Mouse (Mus musculus): ENCODE measurements at regions not wholly inside any gene's neighbourhood (a gene's known extent, or its start where the extent isn't known, plus 50 kb on each side); places are given as distances from the start of the nearest gene placed in this dataset.
"Not testable (repeated sequence)": the region's sequence is repeated elsewhere in the genome, so short reads cannot be mapped to it uniquely, and the experiment has no call there.

DNA sequence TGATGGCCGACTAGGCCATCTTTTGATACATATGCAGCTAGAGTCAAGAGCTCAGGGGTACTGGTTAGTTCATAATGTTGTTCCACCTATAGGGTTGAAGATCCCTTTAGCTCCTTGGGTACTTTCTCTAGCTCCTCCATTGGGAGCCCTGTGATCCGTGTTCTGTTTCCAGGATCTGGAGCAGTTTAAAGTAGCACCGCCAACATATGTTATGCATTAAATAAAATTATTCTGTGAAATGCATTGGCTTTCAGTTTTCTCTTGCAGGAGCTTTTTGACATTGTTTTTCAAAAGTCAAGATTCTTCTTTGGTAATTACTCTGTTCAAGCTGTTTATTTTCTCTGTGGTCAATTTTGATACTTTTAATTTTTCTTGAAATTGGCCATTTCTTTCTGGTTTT, 937.3 kb downstream of the Gm9195 start:
- not testable (repeated sequence) for TF ChIP-seq CTCF (IDR thresholded peaks at IDR 0.05; ENCODE audit: low read depth, low read length); POLR2A (IDR thresholded peaks at IDR 0.05; ENCODE audit: extremely low read depth, insufficient read depth, low read length)

All from liver, adult 2 months (tissue).